Mouse (Mus musculus) myocyte (in vitro differentiated cells): ENCODE measurements around the gene Rrad.

Experiments
- E2F4 ChIP-seq: IDR thresholded peaks from one replicate; pipeline ENCODE4 v1.6.1; 2011; ENCODE audit warnings: mild to moderate bottlenecking, control low read depth, moderate library complexity; ENCODE audit not compliant: insufficient read depth
- MAX ChIP-seq: IDR thresholded peaks from one replicate; pipeline ENCODE4 v1.6.1; 2011; ENCODE audit warnings: low read depth, mild to moderate bottlenecking, control low read depth
- MYOG ChIP-seq, 3 experiments: IDR thresholded peaks; one replicate each; pipeline ENCODE4 v1.6.1; 2011; ENCODE audit warnings: control low read depth in 2 of 3, low read depth in 2 of 3, mild to moderate bottlenecking in 2 of 3; ENCODE audit not compliant: insufficient read length in 2 of 3, control insufficient read depth in 1 of 3, insufficient read depth in 1 of 3
- POLR2A ChIP-seq: IDR thresholded peaks from one replicate; pipeline ENCODE4 v1.6.1; 2011; ENCODE audit warnings: low read depth, mild to moderate bottlenecking, control low read depth, moderate library complexity; ENCODE audit not compliant: insufficient read length
- SRF ChIP-seq: IDR thresholded peaks from one replicate; pipeline ENCODE4 v1.6.1; 2011; ENCODE audit warnings: low read depth; ENCODE audit not compliant: control insufficient read depth, insufficient read length
- TCF12 ChIP-seq: IDR thresholded peaks from one replicate; pipeline ENCODE4 v1.6.1; 2011; ENCODE audit warnings: mild to moderate bottlenecking, control low read depth; ENCODE audit not compliant: poor library complexity, insufficient read depth, severe bottlenecking
- USF1 ChIP-seq: IDR thresholded peaks from one replicate; pipeline ENCODE4 v1.6.1; 2011; ENCODE audit warnings: low read depth, mild to moderate bottlenecking, control low read depth, moderate library complexity

GRCm38 (mm10) chr8:104606329-104606728 is 24.8 kb downstream of the Rrad start:
- TF ChIP-seq POLR2A: no peak
- no peak for TF ChIP-seq MAX
- TF ChIP-seq E2F4: no peak
- TF ChIP-seq MYOG (IDR thresholded peaks at IDR 0.05; ENCODE audit: control insufficient read depth in 1 of 3, insufficient read depth in 1 of 3, insufficient read length in 2 of 3, low read depth in 2 of 3): no peak
- no peak for TF ChIP-seq USF1
- TF ChIP-seq TCF12: no peak
- no peak for TF ChIP-seq SRF
